Mouse (Mus musculus): Measurements from ENCODE around the gene Gm20683.
A peak's percentile ranks its signal among the peaks of the same experiment; 100 is the strongest.

Gm20683 gene

DNA sequence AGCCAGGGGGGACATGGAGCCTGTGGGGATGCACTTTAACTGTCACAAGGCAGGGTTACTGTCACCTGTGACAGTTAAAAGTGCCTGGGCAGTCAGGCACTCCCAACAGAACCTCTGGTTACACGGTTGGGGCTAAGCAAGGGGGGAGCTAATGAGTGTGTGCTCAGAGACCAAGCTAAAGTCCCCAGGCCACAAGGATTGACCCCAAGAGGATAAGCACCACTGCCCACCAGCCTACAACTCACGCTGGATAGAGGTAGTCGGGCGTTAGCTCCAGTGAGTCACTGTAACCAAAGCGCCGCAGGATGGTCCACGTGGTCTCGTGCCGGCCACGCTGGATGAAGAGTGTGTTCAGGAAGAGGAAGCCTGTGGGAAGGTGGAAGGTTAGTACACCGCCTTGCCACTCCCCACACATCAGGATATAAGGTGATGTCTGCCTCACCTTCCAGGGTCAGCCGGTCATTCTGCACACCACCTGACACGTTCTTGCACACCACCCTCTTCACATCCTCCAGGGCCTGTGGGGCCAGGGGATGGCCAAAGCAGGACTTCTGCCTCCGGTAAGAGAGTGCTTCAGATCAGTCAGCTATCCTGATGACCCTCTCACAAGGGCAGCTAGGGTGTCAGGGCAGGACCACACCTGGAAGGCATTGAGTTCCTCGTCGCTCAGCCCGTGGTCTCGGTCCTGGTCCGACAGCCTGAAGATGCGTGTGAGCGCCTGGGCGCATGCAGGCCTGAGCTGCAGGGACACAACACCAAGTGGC is at the start of gene Gm20683:
Gene Gm20683, minus strand, starts transcription at position 647 of the 764 bp plus-strand sequence.
- no peak for DNase-seq (ENCODE audit: low read depth)

DNA sequence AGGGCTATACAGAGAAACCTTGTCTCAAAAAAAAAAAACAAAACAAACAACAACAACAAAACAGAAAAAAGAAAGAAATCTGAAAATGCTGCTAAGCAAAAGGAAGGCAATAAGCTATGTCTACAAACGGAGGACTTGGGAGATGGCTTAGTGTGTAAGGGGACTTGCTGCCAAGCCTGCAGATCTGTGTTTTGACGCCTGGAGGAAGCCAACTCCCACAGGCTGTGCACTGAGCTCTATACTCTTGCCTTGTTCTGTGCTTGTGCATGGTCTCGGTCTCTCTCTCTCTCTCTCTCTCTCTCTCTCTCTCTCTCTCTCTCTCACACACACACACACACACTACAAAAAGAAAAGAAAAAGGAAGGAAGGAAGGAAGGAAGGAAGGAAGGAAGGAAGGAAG is 47.3 kb upstream of the Gm20683 start:
- no peak for DNase-seq (ENCODE audit: low read depth)

- DNase-seq (ENCODE audit: low read depth) = no peak
Measured at GRCm38 (mm10) chr17:25887467-25887866, 45.9 kb upstream of the Gm20683 start.

GRCm38 (mm10) chr17:25886806-25887205 is 45.2 kb upstream of the Gm20683 start:
- no peak for DNase-seq (ENCODE audit: low read depth)

DNA sequence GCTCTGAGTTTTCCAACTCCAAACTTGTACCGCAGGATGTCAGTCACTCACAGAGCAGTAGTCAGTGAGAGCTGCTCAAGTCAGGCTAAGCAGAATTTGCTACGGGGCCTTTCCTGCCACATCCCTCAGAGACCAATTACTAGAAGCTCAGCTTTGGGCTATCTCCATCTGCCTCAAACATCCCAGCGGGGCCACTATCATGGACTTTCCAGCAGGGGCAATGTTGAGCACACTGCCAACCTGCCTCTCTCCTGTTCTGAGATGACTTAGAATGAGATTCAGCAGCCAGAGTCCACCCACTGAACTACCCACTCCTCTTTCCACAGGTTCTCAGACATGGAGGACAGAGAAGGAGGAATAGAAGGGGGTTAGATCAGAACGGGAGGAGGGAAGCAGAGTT is 44.1 kb upstream of the Gm20683 start:
- DNase-seq (ENCODE audit: low read depth) = no peak

- no peak for DNase-seq (ENCODE audit: low read depth)
Measured at GRCm38 (mm10) chr17:25883824-25884223, 42.3 kb upstream of the Gm20683 start.

DNA sequence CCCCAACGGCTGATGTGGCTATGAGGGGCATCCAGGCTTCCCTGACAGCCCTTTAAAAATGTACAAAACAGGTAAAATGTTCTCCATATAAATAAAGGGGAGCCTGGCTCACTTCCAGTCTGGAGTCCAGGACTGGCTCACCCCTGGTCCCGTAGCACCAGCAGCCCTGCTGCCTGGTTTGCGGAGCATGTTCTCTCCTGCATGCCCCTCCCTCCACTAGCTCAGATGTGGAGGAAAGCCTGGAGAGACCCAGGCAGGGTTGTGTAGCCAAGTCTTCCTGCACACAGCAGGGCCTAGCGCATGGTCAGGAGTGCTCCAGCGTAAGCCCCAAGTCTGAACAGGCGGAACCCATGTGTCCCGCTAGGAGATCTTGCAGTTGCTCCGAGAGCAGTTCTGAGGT is 41.7 kb upstream of the Gm20683 start:
- DNase-seq (ENCODE audit: low read depth) = no peak

- DNase-seq (ENCODE audit: low read depth) = no peak
Measured at GRCm38 (mm10) chr17:25882306-25882705, 40.7 kb upstream of the Gm20683 start.

DNA sequence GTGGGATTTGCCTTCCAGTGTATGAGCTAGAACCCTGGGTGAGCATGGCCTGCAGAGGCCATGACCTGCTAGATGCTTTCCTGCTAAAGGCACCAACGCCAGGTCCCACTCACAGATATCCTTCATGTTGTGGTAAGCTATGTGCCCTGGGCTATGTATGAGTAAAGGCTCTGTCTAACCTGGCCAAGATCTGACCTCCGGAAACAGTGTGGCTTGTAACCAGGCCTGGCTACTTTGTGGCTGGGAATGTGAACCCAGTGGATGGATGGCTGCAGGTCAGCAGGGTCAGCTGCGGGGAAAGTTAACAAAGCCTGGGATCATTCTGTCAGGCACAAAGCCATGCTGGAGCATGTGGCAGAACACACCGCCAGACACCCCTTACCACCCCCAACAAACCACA is 40.1 kb upstream of the Gm20683 start:
- DNase-seq (ENCODE audit: low read depth) = peak; percentile 57

- no peak for DNase-seq (ENCODE audit: low read depth)
Measured at GRCm38 (mm10) chr17:25880913-25881641, 39.5 kb upstream of the Gm20683 start.

DNA sequence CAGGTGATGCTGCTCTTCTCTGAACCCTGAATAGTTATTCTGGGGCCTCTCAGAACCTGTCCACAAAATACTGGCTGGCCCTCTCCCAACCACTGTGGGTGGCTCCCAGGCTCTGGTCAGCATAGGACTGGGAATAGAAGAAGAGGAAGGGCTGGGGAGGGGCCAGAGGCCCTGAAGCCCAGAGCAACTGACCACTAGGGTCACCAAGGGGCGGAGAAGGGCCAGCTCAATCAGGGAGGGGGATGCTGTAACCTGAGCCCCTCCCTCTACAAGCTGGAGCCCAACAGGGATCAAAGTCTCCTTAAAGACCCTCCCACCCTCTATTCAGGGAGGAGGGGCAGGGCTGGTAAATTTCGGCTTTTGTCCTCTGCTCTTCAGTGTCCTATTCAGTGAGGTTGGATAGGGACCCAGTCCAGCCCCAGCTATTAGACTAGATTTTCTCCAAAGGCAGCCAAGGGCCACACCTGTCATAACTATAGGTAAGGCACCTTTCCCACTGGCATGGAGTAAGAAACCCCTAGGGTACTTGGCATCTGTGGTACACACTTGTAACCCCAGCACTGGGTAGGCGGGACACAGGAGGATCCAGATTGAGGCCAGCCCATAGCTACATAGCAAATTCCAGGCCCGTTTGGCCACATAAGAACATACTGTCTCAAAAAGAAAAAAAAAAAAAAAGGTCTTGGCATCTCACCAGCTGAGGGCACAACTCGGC is 38.8 kb upstream of the Gm20683 start, which contains the start of gene Wfikkn1:
Gene Wfikkn1, minus strand, starts transcription at position 663 of the 715 bp plus-strand sequence.
- no peak for DNase-seq (ENCODE audit: low read depth)

GRCm38 (mm10) chr17:25879750-25880149 is 38.2 kb upstream of the Gm20683 start:
- no peak for DNase-seq (ENCODE audit: low read depth)

- no peak for DNase-seq (ENCODE audit: low read depth)
Measured at GRCm38 (mm10) chr17:25879261-25879660, 37.7 kb upstream of the Gm20683 start.

GRCm38 (mm10) chr17:25878611-25879180 is 37.1 kb upstream of the Gm20683 start:
- no peak for DNase-seq (ENCODE audit: low read depth)

DNA sequence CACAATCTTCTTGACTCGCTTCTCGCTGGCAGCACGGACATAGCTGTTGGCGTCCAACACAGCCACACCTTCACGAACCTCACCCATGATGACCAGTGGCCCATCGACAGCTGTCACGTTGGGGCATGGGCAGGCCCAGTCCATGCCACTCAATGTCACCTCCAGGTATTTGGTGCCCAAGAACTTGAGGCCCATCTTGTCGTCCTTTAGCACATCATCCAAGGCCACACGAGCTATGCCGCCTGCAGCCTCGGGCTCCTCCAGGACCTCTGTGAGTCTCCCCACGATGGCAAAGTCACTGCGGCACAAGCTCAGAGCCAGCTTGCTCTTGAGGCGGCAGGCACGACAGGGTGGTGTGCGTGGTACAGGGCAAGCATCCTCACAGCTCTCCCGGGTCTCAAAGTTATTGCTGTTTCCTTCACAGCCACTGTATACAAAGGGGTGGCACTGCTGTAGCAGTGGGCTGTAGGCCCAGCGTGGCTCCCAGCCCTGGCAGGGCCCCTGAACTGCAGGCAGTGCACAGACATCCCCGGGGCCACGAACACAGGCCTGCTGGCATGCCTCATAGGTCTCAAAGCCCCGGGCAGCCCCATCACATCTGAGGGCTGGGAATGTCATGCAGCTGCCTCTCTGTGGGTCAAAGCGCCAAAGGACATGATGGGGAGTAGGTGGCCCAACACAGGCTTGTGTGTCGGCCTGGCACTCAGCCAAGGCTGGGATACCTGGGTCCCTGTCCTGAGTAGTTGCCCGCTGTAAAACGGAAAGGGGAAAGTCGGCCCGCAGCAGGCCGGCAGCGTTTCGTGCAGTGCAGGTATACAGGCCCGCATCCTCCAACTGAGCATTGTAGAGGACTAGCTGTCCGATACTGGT is 36.4 kb upstream of the Gm20683 start:
- no peak for DNase-seq (ENCODE audit: low read depth)

GRCm38 (mm10) chr17:25877025-25877424 is 35.5 kb upstream of the Gm20683 start:
- no peak for DNase-seq (ENCODE audit: low read depth)

DNA sequence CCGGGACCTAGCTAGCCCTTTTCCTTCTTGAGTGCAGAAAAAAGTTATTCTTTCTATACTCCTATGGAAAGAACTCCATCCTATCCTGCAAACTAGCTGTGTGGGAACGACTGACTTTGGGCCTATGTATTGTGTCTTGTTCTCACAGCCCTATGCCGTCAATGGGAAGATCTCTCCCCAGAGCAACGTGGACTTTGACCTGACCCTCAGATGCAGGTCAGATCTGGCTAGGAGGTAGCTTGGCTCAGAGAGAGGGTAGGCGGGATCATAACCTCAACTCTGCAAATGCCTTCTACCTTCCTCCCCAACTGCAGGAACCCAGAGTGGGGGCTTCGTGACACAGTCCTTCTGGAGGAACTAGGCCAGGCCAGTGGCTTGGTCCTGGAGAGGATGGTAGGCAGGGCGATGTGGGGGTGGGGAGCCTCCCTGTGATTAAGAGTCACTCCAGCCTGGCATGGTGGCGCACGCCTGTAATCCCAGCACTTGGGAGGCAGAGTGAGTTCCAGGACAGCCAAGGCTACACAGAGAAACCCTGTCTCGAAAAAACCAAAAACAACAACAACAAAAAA is 34.9 kb upstream of the Gm20683 start:
- no peak for DNase-seq (ENCODE audit: low read depth)

GRCm38 (mm10) chr17:25875171-25876136 is 33.9 kb upstream of the Gm20683 start:
- peak; percentile 48 for DNase-seq (ENCODE audit: low read depth)

GRCm38 (mm10) chr17:25874721-25875170 is 33.2 kb upstream of the Gm20683 start, which contains the start of gene Mettl26:
Mettl26 (plus strand) TSS chr17:25875074.
- peak; percentile 75 for DNase-seq (ENCODE audit: low read depth)

Measured in fibroblast of lung, adult 2 months (primary cell).